Mouse (Mus musculus): ENCODE results near the gene Mettl16.

Gene Mettl16

DNA sequence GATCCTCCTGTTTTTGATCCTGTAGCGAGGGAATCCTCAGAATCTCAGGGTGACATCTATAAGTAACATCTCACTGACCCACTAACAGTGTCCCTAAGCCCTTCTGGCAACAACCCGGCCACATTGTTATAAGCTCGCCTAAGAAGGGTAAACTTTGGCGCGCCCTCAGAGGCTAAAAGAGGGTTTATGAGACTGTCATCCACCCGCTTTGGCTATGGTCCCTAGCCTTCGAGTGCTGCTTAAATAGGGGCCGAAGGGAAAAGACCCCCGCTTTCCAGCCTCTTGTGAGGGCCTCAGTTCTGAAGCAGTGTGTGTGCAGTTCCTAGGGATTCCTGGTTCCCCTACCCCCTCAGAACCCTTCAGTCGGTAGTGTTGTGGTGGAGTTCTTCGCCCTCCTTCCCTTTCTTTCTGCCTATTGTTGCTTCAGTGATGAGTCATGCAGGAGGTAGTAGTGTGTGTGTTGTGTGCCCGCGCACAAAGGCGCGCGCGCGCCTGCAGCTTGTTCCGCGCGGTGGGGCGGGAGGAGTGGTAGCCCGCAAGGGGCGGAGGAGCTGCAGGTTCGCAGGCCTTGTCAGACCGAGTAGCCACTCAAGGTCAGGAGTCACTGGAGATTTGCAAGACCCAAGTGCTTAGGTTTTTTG, 62.0 kb downstream of the Mettl16 start:
- peak; percentile 82 for DNase-seq

DNA sequence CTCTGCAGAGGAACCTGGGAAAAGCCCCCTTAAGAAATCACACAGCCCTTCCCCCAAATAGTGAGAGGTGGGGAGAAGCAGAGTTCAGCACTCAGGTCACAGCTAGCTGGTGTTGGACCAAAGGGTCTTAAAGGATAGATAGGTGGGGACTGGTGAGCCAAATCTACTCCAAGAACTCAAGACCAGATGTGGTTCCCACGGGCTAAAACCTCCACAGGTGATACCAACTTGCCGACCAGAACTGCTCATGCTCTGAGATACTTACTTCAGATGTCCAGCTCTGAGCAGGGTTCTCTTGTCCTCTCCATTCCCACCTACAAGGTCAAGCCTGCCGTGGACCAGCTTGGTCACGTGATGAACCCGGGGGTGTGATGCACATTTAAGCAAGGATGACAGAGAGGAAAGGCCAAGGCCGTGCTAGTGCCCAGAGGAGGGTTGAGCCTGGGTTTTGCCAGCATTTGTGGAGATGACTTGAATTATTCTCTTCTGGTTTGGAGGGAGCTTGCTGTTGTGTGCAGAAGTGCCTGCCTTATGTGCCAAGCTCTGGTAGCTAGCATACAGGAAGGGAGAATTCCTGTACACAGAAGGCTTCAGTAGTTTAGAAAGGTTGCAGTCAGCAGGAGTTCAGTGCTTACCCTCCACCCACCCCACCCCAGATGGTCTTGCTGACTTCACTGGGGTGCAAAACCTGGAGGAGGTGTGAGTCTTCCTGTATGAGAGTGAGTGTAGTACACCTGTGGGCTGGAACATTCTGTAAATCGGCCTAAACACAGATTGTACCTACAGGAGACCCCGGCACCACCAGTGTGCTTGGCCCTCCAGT, 63.1 kb downstream of the Mettl16 start:
- DNase-seq: no peak

DNA sequence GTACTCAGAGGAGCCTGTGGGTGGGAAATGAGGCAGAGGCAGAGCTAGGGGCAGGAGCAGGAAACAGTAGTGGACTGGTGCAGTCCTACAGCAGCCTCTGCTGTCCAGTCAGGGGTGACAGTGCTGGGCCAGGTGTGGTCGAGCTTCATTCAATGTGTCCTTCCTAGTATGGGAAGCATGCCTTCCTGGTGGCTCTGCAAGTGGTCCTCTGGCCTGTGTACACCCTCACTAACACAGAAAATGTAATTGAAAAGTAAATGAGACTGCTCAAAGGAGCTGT, 63.7 kb downstream of the Mettl16 start:
- DNase-seq: no peak

DNA sequence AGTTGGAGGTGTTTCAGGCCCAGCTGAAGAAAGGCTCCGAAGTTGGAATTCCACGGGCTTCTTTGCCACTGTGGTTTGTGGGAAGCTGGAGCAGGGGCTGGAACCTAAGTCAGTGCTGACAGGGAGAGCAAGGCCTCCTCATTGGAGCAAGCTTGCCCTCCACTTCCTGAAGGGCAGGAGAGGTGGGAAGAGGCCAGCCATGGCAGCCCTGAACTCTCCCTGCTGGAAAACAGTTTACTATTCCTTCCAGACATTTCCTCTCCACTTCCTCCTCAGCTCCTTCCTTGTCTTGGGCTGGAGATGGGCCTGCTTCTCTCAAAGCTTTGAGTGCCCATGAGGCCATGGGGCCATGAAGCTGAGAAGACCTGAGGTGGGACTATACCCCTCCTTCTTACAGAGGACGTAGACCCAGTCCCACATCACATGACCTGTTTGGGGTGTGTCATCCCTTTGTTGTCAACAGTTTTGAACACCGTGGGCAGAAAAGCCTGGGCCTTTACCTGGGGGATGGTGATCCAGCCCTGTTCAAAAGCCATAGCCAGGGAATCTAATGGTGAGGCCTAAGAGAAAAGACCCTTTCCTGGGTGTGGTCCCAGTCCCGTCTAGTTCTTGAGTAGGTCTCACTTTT, 64.1 kb downstream of the Mettl16 start:
- no peak for DNase-seq

DNA sequence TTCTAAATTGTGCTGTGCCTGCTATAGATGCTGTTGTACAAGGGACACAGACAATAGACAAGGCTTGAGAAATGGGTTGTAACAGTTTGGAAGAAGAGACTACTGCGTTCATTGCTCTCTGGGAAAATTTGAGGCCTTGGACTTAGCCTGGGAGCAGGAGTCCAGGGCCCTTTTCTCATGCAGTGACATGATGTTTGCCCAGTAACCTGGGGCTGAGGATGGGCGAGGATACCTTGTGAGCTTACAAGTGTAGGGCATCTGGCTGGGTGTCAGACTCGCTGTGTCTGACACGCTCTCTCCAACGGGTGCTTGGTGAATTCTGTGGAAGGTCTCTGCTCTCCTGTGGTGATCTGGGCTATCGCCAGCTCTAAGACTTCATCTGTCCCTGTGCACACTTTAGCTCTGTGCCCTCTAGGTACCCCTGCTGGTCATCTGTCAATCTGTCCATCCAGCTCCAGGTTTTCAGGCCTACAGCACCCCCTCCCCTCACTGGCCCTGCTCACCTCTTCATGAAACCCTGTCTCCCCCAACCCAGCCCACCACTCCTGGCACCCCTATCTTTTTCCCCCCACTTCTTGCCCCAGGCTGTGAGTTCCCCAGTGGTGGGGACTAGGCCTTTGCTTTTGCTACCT, 65.1 kb downstream of the Mettl16 start:
- DNase-seq: no peak

DNA sequence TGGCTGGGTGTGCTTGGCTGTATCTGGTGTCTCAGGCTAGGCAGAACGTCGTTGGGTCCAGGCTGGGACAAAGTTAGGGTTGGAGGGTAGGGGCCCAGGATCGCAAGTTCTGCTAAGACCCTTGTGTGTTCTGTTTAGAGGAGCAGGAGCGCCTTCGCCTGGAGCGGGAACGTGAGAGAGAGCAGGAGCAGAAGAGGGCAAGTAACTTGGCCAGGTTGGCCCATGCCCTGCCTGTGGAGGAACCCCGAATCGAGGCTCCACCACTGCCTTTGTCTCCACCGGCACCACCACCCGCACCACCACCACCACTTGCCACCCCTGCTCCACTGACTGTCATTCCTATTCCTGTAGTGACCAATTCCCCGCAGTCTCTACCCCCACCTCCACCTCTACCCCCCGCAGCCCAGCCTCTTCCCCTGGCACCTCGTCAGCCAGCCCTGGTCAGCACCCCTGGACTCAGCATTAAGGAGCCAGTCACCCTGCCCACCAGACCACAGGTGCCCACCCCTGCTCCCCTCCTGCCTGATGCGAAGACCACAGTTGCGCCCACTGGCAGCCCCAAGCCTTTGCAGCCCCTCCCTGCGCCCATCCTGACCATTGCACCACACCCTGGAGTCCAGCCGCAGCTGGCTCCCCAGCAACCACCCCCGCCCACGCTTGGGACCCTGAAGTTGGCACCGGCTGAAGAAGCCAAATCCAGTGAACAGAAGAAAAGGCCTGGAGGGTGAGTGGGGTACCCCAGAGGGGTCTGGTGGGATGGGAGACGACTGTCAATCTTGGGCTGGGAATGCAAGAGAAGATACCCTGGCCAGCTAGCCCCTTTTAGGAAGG, 65.8 kb downstream of the Mettl16 start:
- peak; percentile 21 for DNase-seq

DNA sequence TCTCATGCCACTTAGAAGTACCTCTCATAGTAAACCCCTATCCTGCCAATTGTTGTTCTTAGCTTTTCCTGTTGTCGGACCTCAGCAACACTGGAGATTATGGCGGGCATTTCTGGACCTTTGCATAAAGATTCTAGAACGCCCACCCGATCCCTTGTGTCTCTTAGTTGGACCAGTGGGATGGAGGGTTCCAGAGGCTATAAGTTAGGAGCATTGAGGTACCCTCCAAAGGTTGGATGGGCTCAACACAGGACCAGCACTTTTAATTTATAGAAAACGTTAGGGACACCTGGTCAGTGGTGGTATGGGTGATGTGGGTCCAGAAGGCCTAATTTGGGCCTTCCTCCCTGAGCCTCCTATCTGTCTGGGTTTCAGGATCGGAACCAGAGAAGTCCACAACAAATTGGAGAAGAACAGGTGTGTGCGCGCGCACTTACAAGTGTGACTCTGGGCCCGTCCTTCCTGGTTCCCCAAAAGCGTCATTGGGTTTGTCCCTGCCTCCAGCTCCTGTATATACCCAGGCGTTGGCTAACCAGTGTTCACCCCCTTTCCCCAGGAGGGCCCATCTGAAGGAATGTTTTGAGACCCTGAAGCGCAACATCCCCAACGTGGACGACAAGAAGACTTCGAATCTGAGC, 66.5 kb downstream of the Mettl16 start:
- DNase-seq: peak; percentile 39

DNA sequence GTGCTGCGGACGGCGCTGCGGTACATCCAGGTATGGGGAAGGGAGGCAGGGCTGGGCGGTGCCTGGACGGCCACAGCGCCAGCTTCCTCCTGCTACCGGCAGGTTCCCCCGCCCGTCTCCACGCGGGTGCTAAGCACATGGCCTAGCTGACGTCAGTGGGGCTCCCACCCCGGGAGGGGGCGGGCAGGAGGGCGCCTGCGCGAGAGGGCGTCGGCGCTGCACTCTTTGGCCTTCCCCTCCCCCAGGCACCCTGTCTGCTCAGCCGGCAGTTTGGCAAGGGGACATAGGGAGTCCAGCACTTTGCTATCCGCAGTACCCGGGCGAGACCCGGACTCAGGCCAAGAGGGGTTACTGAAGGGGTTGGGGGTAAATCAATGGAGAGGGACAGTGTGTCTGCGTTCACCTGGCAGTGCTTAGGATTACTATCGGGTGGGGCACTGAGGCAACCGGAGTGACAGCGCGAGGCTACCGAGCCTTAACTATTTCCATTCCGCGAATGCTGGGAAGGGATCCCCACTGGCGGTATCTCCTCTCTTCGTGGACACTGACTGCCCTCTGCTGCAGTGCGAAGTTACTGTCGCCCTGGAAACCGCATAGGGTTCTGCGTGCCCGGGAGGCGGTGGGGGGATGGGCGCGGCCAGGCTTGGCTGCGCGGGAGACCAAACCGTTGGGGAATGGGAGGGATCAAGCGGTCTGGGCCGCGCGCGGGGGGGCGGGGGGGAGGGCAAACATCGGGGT, 67.2 kb downstream of the Mettl16 start:
- peak; percentile 95 for DNase-seq

DNA sequence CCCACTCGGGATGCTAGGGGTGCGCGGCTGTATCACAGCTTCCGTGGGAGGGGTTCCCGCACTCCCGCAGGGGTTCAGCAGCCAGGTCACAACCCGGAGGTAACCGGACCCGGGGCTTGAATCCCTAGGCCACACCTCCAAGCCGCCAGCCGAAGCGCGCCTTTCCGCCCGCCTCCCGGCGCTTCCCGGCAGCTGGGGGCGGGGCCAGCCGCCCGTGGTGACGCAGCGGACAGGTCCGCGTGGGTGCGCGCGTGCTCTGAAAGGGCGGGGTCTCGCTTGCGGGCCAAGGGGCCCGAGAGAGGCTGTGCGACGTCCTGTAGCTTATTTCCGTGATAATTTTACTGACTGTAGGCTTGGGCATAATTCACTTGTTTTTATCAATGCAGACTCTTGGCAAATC, 67.8 kb downstream of the Mettl16 start:
- peak; percentile 95 for DNase-seq

DNA sequence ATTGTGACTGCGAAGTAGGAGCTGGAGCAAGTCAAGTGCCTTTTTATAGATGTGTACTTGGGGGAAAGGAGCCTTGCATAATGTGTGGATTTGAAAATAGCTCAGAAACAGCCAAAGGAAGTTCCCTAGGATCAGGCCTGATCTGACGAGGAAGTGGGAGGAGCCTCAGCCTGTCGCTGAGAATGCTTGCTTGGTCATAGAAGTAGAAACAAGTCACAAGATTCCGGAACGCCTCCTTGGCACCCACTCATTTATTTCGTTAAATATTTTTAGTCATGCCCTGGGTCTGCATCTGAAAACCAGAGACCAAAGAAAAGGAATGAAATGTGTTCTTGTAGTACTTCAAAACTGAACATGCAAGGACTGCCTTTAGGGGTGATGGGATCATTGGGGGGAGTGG, 68.3 kb downstream of the Mettl16 start:
- DNase-seq: peak; percentile 65

DNA sequence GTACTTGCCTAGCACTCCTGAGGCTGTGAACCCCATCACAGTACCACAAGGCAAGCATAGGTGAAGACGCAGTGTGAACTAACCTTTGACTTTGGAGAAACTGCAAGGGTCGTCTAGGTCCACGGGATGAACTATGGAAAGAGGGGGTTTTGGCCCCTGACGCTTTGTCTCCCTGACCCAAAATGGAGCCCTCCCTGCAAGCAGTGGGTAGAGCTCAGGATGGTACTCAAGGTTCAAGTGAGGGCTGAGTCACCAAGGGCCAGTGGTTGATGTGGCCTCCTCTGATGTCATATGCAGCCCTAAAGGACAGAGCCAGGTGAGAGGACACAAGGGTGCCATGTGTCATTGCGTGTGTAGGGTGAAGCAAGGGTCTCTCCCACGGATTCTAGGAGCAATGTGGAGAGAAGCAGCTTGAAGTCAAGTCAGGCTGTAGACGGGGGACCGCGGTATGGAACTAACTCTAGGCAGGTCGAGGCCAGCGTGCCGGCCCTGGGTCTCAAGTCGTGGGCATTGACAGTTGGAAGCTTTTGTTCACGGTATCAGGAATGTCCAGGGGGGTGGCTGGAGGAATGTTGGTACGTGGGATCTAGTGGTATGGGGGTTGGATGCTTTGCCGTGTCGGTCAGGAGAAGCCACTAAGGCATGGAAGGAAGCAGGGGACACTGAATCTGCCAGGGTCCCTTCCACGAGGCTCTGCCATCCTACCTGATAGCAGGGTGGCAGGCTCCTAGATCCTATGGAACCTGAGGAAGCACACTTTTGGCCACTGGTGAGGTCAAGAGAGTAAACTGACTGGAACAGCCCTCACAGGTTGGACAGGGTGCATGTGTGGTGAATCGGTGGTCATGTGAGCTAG, 69.5 kb downstream of the Mettl16 start:
- DNase-seq: no peak

DNA sequence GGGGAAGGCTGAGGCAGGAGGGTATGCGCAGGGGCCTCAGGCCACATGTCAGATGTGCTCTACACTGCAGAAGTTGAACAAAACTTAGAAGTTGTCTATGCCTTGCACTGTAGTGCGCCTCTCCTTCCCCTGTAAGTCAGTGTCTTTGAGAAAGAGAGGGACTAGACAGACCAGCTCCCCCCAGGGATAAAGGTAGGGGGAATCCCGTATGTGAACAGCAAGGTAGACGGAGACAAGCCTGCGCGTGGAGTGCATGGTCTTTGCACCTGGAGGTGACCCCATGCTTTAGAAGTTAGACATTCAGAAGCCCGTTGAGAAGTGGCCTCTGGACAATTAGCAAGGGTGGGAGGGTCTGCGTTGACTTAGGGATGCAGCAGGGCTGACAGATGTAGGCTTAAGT, 70.1 kb downstream of the Mettl16 start:
- DNase-seq: no peak

DNA sequence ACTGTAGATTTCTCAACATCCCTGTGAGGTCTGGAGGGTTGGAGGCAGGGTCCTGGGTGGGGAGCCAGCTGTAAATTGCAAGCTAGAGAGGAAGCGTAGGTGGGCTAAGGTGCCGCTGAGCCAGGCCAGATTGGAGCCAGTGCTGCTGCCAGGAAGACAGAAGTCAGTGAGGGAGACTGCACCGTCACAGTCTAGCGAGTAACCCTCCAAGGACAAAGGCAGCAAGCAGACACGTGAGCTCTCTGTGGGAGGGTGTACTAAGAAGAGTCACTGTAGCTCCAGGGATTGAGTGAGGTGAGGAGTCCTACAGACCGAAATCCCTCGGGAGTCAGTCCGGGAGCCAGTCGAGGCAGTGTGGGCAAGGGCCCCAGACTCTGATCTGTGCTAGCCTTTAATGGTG, 70.7 kb downstream of the Mettl16 start:
- DNase-seq: no peak

DNA sequence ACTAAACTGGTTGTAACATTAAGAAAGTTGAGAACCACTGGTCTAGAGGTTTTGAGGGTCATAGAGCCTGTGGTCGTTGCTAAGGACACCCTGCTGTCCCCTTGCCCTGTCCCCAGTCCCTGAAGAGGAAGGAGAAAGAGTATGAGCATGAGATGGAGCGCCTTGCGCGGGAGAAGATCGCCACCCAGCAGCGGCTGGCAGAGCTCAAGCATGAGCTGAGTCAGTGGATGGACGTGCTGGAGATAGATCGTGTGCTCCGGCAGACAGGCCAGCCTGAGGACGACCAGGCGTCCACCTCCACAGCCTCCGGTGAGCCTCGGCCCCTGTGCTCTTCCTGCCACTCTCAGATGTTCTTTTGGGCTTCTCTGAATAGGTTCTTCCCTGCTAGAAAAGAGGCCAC, 71.4 kb downstream of the Mettl16 start:
- no peak for DNase-seq

DNA sequence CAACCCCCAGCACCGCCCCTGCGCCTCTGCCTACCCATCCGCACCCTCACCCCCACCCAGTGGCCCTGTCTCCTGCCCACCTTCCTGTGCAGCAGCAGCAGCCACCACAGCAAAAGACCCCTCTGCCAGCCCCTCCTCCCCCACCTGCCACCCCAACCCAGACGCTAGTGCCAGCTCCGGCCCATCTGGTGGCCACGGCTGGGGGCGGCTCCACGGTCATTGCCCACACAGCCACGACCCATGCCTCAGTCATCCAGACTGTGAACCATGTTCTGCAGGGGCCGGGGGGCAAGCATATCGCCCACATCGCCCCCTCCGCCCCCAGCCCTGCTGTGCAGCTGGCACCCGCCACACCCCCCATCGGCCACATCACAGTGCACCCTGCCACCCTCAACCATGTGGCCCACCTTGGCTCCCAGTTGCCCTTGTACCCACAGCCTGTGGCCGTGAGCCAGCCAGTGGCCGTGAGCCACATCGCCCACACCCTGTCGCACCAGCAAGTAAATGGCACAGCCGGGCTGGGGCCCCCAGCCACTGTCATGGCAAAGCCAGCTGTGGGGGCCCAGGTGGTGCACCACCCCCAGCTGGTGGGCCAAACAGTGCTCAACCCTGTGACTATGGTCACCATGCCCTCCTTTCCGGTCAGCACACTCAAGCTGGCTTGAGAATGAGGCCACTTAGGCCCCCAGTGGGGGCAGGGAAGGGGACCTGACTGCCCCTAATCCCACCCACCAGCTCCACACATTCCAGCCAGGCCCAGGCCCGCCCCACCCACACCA, 72.2 kb downstream of the Mettl16 start:
- no peak for DNase-seq

DNA sequence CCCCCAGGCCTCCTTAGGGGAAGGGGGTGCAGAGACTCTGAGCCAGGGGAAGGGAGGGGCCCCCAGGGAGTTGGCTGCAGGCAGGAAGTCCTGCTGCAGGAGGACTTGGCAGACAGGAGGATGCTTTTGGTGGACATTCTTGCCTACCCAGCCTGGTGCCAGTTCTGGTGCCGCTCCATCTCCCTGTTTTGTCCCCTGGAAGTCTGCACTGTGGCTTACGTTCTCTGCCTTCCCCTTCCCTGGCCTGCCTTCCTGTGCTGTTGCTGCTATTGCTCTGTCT, 72.7 kb downstream of the Mettl16 start:
- DNase-seq: no peak

DNA sequence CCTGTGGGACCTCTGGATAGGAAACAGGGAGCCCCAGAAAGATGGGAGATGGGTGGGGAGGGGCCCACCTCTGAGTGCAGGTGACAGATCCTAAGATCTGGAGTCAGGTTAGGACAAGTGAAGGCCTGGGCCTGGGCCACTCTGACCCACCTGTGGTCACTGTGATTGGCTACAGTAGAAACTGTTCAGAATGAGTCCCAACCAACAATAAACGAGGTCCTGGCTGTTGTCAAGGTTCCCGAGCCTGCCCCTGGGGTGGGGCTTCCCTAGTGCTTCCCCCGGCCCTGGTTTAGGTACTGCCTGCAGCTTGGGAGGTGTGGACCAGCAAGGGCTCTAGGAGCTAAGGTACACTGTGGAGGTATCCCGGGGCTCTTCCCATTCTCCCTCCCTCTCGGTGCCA, 73.1 kb downstream of the Mettl16 start:
- DNase-seq: no peak

DNA sequence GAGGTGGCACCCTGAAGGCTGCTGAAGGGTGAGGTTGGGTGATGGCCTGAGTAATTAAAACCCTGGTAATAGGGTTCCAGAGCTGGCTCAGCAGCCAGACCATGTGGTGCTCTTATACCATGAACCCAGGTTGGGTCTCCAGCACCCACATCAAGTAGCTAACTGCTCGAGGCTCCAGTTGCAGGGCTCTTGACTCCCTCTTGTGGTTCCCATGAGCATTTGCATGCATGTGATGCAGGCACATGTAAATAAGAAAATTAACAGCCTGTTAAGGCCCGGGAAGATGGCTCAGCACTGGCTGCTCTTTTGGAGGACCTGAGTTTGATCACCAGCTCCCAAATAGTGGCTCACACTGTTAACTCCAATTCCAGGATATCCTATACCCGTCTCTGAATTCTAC, 75.2 kb downstream of the Mettl16 start:
- DNase-seq: no peak

DNA sequence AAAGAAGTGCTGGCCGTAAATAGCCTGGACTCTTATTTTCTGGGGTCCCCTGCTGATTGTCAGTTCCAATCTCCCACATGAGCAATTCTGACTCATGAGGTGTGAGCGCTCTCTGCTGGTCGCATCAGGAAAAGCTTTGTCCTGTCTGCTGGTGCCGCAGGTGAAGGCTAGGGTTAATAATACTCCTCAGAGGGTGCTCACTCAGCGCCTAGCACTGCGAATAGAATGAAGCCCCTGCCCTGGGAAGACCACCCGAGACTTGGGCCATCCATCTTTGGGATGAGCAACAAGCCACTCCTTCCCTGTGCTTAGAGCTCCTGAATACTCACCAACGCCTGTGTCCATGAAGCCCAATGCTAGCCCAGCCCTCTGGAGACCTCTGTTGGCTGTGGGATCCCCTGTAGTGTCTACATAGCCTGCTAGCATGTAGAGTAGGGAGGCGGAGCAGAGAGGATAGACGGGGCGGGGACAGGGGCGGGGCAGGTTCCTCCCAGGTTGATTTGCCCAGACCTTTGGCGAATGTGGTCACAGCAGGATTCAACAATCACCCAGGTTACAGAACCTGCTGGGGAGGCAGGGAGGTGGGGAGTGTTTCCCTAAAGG, 77.4 kb downstream of the Mettl16 start:
- peak; percentile 91 for DNase-seq

All from thymus, postnatal 4 days (tissue).